Mouse (Mus musculus): Measurements from ENCODE around the gene Vill.

Gene Vill

GRCm38 (mm10) chr9:119080040-119080675 lies 27.6 kb downstream of the Vill start:
- DNase-seq (ENCODE audit: extremely low spot score, low spot score), result no peak

GRCm38 (mm10) chr9:119082039-119082438 lies 29.5 kb downstream of the Vill start:
- DNase-seq (ENCODE audit: extremely low spot score, low spot score), result peak; percentile 51

GRCm38 (mm10) chr9:119082656-119083430 lies 30.3 kb downstream of the Vill start:
- DNase-seq (ENCODE audit: extremely low spot score, low spot score), result no peak

- DNase-seq (ENCODE audit: extremely low spot score, low spot score), result no peak
Measured at GRCm38 (mm10) chr9:119083966-119084365, 31.4 kb downstream of the Vill start.

- no peak for DNase-seq (ENCODE audit: extremely low spot score, low spot score)
Measured at GRCm38 (mm10) chr9:119086451-119086850, 33.9 kb downstream of the Vill start.

- no peak for DNase-seq (ENCODE audit: extremely low spot score, low spot score)
Measured at GRCm38 (mm10) chr9:119087309-119087708, 34.7 kb downstream of the Vill start.

- peak; percentile 83 for DNase-seq (ENCODE audit: extremely low spot score, low spot score)
Measured at GRCm38 (mm10) chr9:119088148-119088801, 35.7 kb downstream of the Vill start.

- DNase-seq (ENCODE audit: extremely low spot score, low spot score), result no peak
Measured at GRCm38 (mm10) chr9:119089437-119089836, 36.9 kb downstream of the Vill start.

GRCm38 (mm10) chr9:119090462-119090861 lies 37.9 kb downstream of the Vill start:
- DNase-seq (ENCODE audit: extremely low spot score, low spot score), result no peak

- no peak for DNase-seq (ENCODE audit: extremely low spot score, low spot score)
Measured at GRCm38 (mm10) chr9:119091581-119092310, 39.2 kb downstream of the Vill start.

GRCm38 (mm10) chr9:119092473-119093418 lies 40.2 kb downstream of the Vill start:
- peak; percentile 57 for DNase-seq (ENCODE audit: extremely low spot score, low spot score)

GRCm38 (mm10) chr9:119093419-119094295 lies 41.1 kb downstream of the Vill start, which contains the start of gene Plcd1:
Plcd1 (minus strand) TSS chr9:119093502.
- peak; percentile 79 for DNase-seq (ENCODE audit: extremely low spot score, low spot score)

- DNase-seq (ENCODE audit: extremely low spot score, low spot score), result no peak
Measured at GRCm38 (mm10) chr9:119094462-119095109, 42.0 kb downstream of the Vill start.

- DNase-seq (ENCODE audit: extremely low spot score, low spot score), result no peak
Measured at GRCm38 (mm10) chr9:119100177-119100898, 47.8 kb downstream of the Vill start.

GRCm38 (mm10) chr9:119101992-119102782 lies 49.6 kb downstream of the Vill start, which contains the start of gene Dlec1:
Dlec1 (plus strand) TSS chr9:119102478.
- peak; percentile 79 for DNase-seq (ENCODE audit: extremely low spot score, low spot score)

GRCm38 (mm10) chr9:119102783-119103113 lies 50.2 kb downstream of the Vill start:
- DNase-seq (ENCODE audit: extremely low spot score, low spot score), result no peak

GRCm38 (mm10) chr9:119107566-119107965 lies 55.0 kb downstream of the Vill start:
- DNase-seq (ENCODE audit: extremely low spot score, low spot score), result no peak

Measured in neural tube, embryonic 10.5 days (tissue).